Mouse (Mus musculus): ENCODE data around the gene Dnaja4. TPM values are rescaled to one million over a fixed set of nuclear protein-coding genes. Genes with fewer than 3 reads are reported as not detected.

Dnaja4 gene
- 7.2 and 13.1 TPM in 2 replicates for polyA plus RNA-seq (2015; fragmentation: Nextera tagmentation; extraction: Ambion mirVana)

GRCm38 (mm10) chr9:54698318-54699086 is at the start of gene Dnaja4:
Dnaja4 (plus strand) TSS chr9:54698873.

GRCm38 (mm10) chr9:54661605-54662377 is 36.9 kb upstream of the Dnaja4 start, which contains the start of gene Acsbg1:
Acsbg1 (minus strand) TSS chr9:54661870.

GRCm38 (mm10) chr9:54733921-54734638 is 35.4 kb downstream of the Dnaja4 start, which contains the start of gene Wdr61:
Wdr61 (minus strand) TSS chr9:54734519.

GRCm38 (mm10) chr9:54764561-54765217 is 66.0 kb downstream of the Dnaja4 start, which contains the start of gene Crabp1:
Crabp1 (plus strand) TSS chr9:54764748.

Small RNAs within 50 kb of the gene (microRNA-seq; reads per million reads assigned to microRNA genes)
- gene Mir5710 (ENCODE audit: borderline replicate concordance, insufficient number of aligned reads): not detected

Other genes with a start within 250 kb of the Dnaja4 start
- 8.7 and 8.9 TPM in 2 replicates for gene Dmxl2, start 197.2 kb upstream of the Dnaja4 start, polyA plus RNA-seq (2015; fragmentation: Nextera tagmentation; extraction: Ambion mirVana)
- not detected in 2 replicates for gene Sh2d7, start 159.9 kb upstream of the Dnaja4 start, polyA plus RNA-seq (2015; fragmentation: Nextera tagmentation; extraction: Ambion mirVana)
- gene Cib2, start 138.7 kb upstream of the Dnaja4 start, polyA plus RNA-seq (2015; fragmentation: Nextera tagmentation; extraction: Ambion mirVana): 10.5 and 18.6 TPM in 2 replicates
- 59.0 and 113 TPM in 2 replicates for gene Idh3a, start 112.5 kb upstream of the Dnaja4 start, polyA plus RNA-seq (2015; fragmentation: Nextera tagmentation; extraction: Ambion mirVana)
- 116 and 335 TPM in 2 replicates for gene Acsbg1, start 37.0 kb upstream of the Dnaja4 start, polyA plus RNA-seq (2015; fragmentation: Nextera tagmentation; extraction: Ambion mirVana)
- gene Wdr61, start 35.6 kb downstream of the Dnaja4 start, polyA plus RNA-seq (2015; fragmentation: Nextera tagmentation; extraction: Ambion mirVana): 163 and 166 TPM in 2 replicates
- 6.6 and 8.8 TPM in 2 replicates for gene Crabp1, start 65.9 kb downstream of the Dnaja4 start, polyA plus RNA-seq (2015; fragmentation: Nextera tagmentation; extraction: Ambion mirVana)
- 16.0 and 18.0 TPM in 2 replicates for gene Ireb2, start 164.9 kb downstream of the Dnaja4 start, polyA plus RNA-seq (2015; fragmentation: Nextera tagmentation; extraction: Ambion mirVana)
- gene Hykk, start 218.4 kb downstream of the Dnaja4 start, polyA plus RNA-seq (2015; fragmentation: Nextera tagmentation; extraction: Ambion mirVana): 2.0 and 2.2 TPM in 2 replicates

All from adrenal gland, postnatal 0 days (tissue).